Mouse (Mus musculus): ENCODE measurements around the gene Fnbp1.

GRCm38 (mm10) chr2:31067059-31067595, 74.7 kb downstream of the Fnbp1 start:
- TF ChIP-seq CTCF (IDR thresholded peaks at IDR 0.05; ENCODE audit: low read depth) (no peak), EP300 (IDR thresholded peaks at IDR 0.05; ENCODE audit: low read depth) (no peak)

Data from liver, postnatal 0 days (tissue).